Mouse (Mus musculus) c-Kit-positive CD71-positive TER-119-negative erythroid progenitor cells, embryonic 14.5 days (primary cell): ENCODE results near the gene Lix1l.

Experiments
- DNase-seq: peaks from one replicate; pipeline ENCODE4 v3.0.0-alpha.2; 2013; ENCODE audit warnings: low read depth

Lix1l gene

GRCm38 (mm10) chr3:96600639-96601250, at the start of gene Lix1l:
TSS of gene Lix1l (plus strand) at chr3:96601149.
- DNase-seq: peak; percentile 85

- DNase-seq: peak; percentile 82
Observed at GRCm38 (mm10) chr3:96551203-96551602, 49.7 kb upstream of the Lix1l start.

- DNase-seq: no peak
Observed at GRCm38 (mm10) chr3:96551890-96552289, 49.1 kb upstream of the Lix1l start.

GRCm38 (mm10) chr3:96553601-96554000, 47.3 kb upstream of the Lix1l start:
- no peak for DNase-seq

GRCm38 (mm10) chr3:96554251-96554650, 46.7 kb upstream of the Lix1l start:
- DNase-seq: no peak

- DNase-seq: no peak
Observed at GRCm38 (mm10) chr3:96555041-96555596, 45.8 kb upstream of the Lix1l start.

GRCm38 (mm10) chr3:96555999-96556614, 44.8 kb upstream of the Lix1l start:
- DNase-seq: no peak

- no peak for DNase-seq
Observed at GRCm38 (mm10) chr3:96556651-96557635, 44.0 kb upstream of the Lix1l start.

GRCm38 (mm10) chr3:96557694-96558093, 43.3 kb upstream of the Lix1l start, which contains the start of gene Txnip:
TSS of gene Txnip (plus strand) at chr3:96557957.
- peak; percentile 98 for DNase-seq

GRCm38 (mm10) chr3:96558159-96558558, 42.8 kb upstream of the Lix1l start:
- no peak for DNase-seq

- no peak for DNase-seq
Observed at GRCm38 (mm10) chr3:96558668-96559196, 42.2 kb upstream of the Lix1l start.

- no peak for DNase-seq
Observed at GRCm38 (mm10) chr3:96559398-96559910, 41.5 kb upstream of the Lix1l start.

GRCm38 (mm10) chr3:96559911-96560850, 40.8 kb upstream of the Lix1l start:
- no peak for DNase-seq

- DNase-seq: no peak
Observed at GRCm38 (mm10) chr3:96560881-96561668, 39.9 kb upstream of the Lix1l start.

- no peak for DNase-seq
Observed at GRCm38 (mm10) chr3:96561946-96562681, 38.8 kb upstream of the Lix1l start.

GRCm38 (mm10) chr3:96563267-96563666, 37.7 kb upstream of the Lix1l start:
- no peak for DNase-seq

- no peak for DNase-seq
Observed at GRCm38 (mm10) chr3:96563911-96564632, 36.9 kb upstream of the Lix1l start.

- DNase-seq: no peak
Observed at GRCm38 (mm10) chr3:96564633-96565032, 36.3 kb upstream of the Lix1l start.
